Mouse (Mus musculus) heart, adult 9 months (tissue): ENCODE measurements around the gene Mrpl51.

Experiments
- DNase-seq, 2 experiments: peaks; one replicate each; pipeline ENCODE4 v3.0.0; 2022; ENCODE audit warnings: low spot score in 2 of 2

Mrpl51 gene

DNA sequence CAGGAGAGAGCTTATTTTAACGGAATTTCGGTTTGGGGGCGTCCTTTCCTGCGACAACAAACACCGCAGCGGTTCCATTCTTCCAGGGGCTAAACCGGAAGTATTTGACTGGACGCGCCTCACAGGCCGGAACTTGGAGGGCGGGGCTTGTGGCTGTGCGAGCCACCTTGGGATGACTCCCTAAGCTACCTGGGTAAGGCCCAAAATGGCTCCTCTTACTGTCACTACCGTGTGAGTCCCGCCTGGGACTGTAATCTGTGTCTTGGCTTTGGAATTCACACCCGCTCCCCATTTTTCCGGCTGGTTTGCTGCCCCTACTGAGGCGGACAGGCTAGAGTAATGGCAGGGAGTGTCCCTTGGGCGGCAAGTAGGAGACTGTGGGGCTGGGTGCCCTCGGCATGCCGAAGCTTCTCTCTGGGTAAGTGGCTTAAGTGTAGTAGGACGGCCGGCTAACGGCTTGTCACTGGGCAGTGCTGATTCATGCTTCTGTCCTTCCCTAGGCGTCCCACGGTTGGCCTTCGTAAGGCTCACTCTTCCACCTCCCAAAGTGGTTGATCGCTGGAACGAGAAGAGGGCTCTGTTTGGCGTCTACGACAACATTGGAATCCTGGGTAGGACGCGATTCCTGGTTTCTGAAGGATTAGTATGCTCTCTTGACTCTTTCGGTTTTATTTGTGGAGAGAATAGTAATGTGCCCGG is 564 bp downstream of the Mrpl51 start:
- peak; percentile 87 to 90 for DNase-seq

DNA sequence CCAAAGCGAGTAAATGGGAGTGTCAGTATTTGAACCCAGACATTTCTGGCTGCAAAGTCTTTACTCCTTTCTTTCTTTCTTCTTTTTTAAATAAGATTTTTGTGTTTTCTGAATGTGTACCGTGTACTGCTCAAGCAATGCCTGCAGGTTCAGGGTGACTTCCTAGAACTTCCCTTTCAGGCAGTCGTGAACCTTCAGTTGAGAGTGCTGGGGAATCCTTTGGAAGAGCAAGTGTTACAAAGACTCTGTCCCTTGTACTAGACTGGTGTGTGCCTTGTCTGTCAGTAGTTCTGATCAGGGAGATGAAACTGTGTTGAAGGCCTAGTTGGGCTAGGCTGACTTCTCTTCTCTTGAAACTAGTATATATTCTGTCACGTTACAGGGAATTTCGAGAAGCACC is 1.2 kb downstream of the Mrpl51 start:
- no peak for DNase-seq

DNA sequence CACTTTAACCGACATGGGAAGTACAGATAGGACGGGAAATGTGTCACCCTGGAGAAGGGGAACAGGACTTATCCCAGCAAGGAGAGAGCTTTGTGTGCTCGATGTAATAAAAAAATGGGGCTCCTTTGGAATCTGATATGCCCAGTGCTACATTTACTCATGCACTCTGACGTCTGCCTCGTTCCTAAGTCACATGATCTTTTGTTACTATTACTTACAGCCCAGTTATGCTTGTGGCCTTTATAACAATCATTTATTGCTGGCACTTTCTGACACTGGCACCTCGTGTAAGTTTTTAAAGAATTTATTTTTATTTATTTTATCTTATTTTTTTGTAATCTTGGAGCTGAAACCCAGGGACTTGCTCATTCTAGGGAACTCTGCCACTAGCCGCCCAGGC is 1.8 kb downstream of the Mrpl51 start:
- no peak for DNase-seq

DNA sequence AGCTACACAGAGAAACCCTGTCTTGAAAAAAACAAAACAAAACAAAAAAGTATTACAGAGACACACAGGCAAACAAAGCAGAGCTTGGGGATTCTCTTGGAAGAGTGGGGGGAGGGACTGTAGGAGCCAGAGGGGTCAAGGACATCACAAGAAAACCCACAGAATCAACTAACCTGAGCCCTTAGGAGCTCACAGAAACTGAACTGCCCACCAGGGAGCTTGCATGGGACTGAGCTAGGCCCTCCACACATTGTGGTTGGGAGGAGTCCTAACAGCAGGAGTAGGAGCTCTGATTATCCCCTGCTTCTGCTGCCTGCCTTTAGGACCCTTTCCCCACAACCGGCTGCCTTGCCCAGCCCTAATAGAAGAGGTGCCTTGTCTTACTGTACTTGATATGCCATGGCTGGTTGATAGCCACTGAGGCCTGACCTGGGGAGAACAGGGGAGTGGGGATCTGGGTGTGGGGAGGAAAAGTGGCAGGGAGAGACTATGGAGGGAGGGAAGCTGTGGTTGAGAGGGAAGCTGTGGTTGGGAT is 4.0 kb downstream of the Mrpl51 start:
- no peak for DNase-seq

DNA sequence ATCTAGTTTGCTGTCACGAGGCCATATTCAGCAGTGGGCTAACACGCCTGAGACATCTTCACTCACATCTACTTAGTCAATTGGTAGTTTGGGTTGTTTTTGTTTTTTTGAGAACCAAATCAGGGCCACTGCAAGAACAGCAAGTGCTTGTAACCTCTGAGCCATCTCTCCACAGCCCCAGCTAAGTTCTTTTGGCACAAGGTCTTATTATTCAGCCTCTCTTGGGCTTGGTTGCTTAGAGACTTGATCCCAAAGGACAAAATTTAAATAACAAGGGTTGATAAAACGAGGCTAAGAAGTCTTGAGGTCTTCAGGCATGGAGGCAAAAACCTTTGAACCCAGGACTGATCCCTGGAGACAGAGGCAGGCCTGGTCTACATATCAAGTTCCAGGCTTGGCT is 4.7 kb downstream of the Mrpl51 start:
- peak in 1 of 2 experiments; percentile 45 for DNase-seq

DNA sequence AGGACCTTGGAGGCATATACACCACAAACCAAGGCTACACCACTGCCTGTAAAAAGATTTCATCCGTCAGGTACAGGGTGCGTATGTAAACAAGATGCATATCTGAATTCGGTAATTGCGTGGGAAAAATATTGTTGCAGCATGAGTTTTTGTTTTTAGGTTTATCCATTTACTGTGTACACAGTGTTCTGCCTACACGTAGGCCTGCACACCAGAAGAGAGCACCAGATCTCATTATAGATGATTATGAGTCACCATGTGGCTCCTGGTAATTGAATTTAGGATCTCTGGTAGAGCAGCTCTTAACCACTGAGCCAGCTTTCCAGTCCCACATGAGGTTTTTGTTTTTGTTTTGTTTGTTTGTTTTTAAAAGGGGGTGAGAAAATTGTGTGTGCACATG is 5.6 kb downstream of the Mrpl51 start:
- DNase-seq = no peak

DNA sequence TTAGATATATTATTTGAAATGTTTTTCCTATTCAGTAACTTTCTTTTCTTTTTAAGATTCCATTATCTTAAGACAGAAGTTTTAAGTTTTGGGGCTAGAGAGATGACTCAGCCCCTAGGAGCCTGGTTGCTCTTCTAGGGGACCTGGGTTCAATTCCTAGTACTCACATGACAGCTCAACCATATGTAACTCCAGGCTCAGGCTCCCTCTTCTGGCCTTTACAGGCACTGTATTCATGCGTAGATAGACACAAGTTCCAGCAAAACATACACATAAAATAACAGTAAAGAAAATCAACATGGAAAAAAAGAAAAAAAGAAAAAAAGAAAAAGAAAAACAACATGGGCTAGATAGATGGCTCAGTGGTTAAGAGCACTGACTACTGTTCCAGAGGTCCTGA is 18.8 kb downstream of the Mrpl51 start:
- DNase-seq = no peak

DNA sequence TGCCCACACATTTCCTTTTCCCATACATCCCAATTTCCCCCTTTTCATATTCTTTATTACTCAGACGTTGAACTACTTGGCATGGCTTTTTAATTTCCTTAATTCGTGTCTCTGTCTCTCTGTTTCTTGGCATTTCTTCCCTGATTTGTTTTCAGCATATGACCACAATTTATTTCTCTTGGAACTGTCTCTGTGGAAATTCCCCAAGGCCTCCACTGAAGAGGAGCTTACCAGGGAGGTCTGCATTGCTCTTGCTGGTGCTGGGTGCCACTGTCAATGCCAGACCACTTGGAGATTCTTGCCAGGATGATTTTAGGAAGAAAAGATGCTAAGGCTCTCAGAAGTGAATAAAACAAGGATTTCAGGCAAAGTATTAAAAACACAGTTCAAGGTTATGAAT is 21.0 kb downstream of the Mrpl51 start:
- DNase-seq = no peak

DNA sequence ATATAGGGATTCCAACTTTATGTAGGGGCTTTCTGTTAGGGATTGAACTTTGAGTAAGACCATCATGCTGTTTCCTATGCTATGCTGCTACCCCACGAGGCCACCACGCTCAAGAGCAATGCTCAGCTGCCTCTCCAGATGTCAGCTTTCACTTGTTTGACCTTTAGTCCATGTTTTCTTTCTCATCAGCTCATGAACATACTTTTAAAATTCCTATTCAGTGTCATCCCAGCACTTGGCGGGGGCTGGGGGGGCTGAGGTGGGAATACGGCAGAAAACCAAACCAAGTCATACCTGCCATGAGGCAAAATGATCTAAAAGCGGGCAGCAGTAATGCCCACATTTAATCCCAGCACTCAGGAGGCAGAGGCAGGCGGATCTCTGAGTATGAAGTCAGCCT is 21.5 kb downstream of the Mrpl51 start:
- DNase-seq = no peak

DNA sequence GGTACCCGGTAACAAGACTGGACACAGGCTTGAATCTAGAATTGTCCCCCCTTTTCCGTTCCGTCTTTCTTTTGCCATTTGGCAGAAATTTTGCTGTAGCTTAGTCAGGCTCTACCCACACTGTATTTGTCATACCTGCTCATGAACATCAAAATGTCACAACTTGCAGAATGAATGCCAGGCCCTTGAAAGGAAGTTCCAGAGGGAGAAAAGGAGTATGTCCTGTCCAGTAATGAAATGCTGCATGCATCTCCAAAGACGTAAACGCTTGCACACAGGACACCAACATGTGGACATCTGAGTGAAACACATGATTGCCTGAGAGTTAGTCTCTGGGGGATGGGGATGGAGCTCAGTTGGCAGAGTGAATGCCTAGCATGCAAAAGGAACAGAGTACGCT is 22.1 kb downstream of the Mrpl51 start:
- DNase-seq = no peak

DNA sequence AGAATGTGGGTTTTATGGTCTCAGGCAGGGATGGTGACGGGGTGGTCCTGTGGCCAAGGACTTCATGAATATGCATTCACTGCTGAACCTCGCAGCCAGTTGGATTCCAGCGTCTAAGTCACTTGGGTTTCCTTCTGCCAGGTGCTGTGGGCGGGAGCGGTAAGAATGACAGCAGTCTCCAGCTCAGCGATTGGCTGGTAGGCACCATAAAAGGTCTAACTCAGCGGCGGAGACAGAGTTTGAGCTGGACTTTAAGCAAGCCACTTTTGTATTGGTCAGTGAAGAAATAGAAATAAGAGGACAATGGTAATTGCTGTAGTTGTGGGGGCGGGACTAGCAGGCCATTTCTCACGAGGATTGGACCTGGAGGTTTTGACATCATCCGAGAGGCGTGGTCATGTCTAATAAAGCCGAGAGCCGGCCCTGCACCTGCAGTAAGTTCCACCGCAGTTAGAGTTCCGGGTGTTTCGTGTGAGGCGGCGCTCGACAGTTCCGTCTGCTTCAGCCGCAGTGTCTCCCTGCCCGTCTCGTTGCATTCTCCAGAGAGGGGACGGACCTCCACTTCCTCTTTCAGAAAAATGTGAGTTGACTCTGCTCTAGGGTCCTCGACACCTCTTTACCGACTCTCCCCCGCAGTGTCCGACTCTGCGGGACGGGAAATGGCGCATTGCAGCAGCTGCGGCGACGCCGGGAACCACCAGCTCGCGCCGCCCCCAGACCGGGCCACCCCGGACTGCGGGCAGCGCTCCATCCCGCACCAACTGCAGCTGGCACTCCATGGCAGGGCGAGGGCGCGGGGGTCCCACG is 23.8 kb downstream of the Mrpl51 start, which contains the start of gene Vamp1:
Gene Vamp1 (plus strand): TSS at position 404 of the 807 bp plus-strand sequence.
- peak; percentile 97 to 98 for DNase-seq

DNA sequence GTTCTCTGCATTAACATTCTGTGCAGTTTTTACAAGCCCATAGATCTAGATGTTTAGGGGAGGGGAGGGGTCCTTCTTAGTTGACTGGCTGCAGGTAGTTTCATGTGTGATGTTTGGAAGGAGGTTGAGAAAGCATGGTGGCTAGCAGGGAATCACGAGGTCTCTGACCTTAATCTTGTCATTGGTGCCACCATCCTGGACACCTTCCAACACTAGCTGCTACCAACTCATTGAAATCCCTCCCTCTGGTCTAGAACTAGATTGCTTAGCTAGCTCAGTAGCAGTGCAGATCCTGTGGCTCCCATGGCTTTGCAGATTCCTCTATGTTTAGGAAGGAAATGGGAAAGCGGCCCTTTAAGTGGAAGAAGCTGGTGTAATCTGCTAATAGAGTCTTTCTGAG is 25.3 kb downstream of the Mrpl51 start:
- DNase-seq = no peak

DNA sequence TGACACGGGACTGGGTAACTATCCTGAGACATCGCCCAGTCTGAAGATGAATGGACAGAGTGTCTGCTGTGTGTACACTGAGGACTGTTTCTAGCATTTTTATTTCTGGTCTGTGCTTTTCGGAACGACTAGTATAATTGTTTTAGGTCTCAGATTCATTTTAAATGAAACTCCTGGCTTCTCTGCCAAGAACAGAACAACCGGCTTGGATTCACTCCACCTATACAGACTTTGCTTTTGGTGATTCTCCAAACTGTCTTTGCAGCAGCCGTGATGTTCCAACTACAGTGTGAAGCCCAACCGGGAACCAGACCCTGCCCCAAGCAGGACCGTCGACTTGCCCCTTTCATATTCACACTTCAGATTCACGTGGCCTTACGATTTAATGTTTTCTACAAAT is 26.3 kb downstream of the Mrpl51 start:
- no peak for DNase-seq

DNA sequence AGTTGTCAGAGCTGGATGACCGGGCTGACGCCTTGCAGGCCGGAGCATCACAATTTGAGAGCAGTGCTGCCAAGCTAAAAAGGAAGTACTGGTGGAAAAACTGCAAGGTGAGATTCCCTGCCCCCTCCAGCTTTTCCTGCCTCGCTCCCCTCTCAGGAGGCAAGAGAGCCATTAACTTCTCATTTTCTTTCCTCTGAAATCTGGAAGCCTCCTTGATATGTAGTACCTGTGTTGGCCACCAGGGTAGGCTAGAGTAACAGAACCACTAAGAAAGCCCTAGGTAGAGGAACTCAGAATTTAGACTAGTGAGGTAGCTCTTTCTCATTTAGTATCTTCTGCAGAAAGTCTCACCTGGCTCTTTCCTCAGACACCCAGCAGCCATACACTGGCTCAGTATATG is 27.4 kb downstream of the Mrpl51 start:
- DNase-seq = peak; percentile 41 to 63

DNA sequence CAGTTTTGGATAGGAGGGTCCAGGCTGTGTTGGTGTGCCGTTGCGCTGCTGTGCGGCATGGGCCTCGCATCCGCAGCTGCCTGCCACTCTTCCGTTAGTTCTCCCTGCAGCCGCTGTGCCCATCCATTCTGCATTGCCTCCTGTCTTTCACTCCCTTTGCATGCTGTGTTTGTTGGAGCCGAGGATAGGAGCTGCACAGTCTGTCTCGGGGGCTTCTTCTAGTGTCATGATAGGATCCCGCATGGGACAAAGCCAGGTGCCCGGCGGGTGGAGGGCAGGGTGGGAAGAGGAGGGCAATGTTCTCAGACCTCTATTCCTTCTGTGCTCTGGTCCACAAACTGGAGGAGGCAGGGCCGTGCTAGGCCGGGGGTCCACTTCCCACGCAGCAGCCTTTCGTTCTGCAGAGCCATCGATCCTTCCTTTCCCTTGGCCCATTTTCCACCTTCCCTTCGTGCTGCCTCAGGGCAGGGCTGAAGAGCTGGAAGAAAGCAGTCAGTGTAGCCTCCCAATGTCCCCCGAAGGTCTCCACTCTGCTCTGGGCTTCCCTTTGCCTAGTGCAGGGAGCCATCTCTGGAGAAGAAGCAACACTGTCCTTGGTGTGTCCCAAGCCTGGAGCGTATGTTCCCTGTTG is 29.6 kb downstream of the Mrpl51 start:
- no peak for DNase-seq

DNA sequence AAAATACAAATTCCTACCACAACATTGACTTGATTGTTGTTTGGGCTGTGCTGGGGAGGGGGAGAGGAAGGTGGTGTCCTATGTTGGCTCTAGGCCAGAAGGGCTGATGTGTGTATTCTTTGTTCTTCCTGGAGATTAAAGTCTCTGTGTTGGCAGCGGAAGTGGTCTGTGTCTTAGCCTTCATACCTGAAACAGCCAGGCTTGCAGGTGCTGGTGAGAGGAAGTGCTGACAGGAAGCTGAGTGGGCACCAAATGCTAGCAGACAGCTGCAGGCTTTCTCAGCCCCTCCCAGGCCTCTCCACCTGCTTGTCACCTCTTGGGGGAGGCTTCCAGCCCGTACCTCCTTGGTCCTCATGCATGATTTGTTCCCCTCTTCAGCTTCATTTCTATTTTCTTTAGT is 30.5 kb downstream of the Mrpl51 start:
- peak in 1 of 2 experiments; percentile 24 for DNase-seq

DNA sequence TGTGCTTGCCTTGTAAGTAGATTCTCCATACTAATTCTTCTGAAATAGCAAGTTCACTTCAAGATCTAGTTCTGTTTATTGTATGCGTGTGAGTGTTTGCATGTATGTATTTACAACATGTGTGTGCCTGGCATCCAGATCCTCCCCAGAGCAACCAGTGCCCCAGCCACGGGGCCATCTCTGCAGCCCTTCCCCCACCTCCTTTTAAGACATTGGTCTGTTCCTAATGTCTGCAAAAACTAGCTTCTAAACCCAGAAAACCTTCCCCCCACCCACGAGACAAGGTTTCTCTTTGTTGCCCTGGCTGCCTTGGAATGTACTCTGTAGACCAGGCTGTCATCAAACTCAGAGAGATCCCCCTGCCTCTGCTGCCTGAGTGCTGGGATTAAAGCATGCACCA is 31.0 kb downstream of the Mrpl51 start:
- DNase-seq = no peak

DNA sequence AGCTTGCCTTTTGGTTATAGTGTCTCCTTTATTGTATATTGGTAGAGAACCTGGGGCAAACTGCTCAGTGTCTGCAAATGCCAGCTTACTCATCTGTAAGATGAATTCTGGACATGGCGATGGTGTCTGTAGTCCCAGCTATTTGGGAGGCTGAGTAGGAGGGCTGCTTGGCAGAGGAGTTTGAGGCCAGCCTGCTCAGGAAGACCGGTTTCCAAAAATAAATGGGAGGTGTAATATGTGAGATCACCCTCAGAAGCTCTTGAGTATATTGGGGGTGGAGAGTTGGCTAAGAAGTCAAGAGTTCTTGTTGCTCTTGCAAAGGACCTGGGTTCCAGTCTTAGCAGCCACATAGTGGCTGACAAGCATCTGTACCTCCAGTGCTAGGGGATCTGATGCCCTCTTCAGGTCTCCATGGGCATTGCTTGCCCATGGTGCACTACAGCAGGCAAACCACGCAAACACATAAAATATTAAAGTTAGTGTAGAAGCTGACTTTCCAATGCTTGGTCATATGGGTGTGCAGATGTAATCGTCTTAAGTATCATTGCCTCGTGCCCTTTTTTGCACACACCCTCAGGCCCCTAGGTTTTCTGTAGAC is 34.0 kb downstream of the Mrpl51 start:
- DNase-seq = no peak

DNA sequence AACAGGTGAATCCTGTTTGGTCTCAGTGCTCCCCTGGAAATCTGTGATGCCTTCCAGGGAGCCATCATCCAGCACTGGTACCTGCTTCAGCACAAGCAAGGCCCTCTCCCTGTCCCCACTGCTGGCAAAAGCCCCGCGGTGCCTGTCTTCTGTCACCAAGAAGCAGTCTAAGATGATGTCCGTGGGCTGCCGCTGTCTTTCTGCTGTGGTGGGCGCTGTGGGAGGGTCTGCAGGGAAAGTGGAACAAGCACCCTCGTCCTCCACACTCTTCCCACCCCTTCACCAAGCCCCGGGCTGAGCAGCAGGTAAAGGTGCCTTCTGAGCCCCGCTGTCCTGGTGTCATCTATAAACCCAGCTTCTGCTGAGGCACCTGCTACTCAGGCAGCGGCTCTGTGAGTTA is 39.0 kb downstream of the Mrpl51 start:
- no peak for DNase-seq

DNA sequence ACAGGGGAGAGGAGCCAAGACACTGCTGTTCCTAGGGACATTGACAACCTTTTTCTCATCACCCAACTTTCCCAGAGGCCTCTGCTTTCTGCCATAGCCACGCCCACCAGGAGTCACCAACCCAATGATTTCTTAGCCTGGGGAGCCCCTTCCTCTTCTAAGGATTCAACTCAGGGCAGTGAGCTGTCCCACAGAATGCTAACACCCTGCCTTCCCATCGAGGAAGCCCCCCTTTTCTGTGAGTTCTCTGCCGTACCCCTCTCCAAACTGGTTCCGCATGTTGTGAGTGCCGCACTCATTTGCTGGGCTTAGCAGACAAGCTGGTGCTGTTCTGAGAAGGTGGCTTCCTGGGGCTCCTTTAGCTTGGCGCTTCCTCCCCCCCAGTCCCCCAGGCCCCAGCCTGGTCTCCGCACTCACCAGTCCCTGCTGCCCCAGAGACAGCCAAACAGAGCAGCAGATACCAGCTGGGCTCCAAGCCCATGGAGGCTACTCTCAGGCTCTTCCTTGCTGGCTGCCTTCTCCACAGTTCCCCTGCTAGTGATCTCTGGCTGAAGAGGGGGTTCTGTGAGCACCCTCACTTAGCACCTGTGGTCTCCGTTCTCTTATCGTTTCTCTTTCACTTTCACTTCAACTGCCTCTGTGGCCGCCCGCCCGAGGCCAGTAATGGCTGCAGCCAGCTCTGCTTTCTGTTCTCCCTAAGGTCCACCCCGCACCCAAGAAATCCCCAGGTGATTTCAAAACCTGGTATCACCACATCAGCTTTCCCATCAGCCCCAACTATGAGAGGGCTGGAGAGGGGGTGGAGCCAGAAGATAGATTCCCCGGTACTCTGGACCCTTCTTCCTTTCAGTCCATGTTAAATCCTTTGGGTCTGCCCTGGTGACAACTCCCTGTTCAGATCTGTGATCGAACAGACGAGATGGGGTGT is 39.8 kb downstream of the Mrpl51 start, which contains the start of gene Tapbpl:
Gene Tapbpl (minus strand): TSS at position 744 of the 928 bp plus-strand sequence.
- DNase-seq = peak; percentile 74 to 76

DNA sequence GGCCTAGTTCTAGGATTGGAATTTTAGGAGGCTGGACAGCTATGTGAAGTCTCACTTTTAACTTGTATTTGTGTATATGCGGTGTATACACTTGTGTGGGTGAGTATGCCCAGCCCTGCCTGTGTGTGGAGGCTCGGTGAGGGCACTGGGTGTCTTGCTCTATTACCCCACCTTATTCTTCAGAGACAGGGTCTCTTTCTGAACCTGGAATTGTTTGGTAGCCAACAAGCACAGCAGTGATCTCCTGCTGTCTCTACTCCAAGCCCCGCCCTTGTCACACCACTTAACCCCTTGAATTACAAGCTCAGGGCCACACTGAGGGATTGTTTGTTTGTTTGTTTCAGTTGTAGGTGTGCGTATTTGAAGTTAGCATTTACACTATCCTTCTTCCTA is 40.4 kb downstream of the Mrpl51 start:
- DNase-seq = no peak
